Mouse (Mus musculus) neural tube, embryonic 12.5 days (tissue): ENCODE results near the gene Gm10665. TPM values are rescaled to one million over a fixed set of nuclear protein-coding genes. Genes with fewer than 3 reads are reported as not detected.
"Not testable (repeated sequence)": the region's sequence is repeated elsewhere in the genome, so short reads cannot be mapped to it uniquely, and the experiment has no call there.

Source experiments
- ATAC-seq: fragments of 200-750 bp; cut with Nextera tagmentation; 2 replicates; pipeline ENCODE4 v1.8.0; 2017; ENCODE audit warnings: low read depth, mild to moderate bottlenecking, moderate TSS enrichment, moderate library complexity; ENCODE audit not compliant: low FRiP score
- H3K27ac ChIP-seq: fragments of 300-500 bp; sonication (generic); 2 replicates; pipeline ENCODE4 v1.5.1; 2016
- H3K27me3 ChIP-seq: fragments of 300-500 bp; sonication (generic); replicated peaks from 2 replicates; pipeline ENCODE4 v1.6.1; 2016; ENCODE audit warnings: mild to moderate bottlenecking
- H3K36me3 ChIP-seq: fragments of 300-500 bp; sonication (generic); 2 replicates; pipeline ENCODE4 v1.6.1; 2016; ENCODE audit warnings: mild to moderate bottlenecking
- H3K4me1 ChIP-seq: fragments of 300-500 bp; sonication (generic); 2 replicates; pipeline ENCODE4 v1.6.1; 2016
- H3K4me2 ChIP-seq: fragments of 300-500 bp; sonication (generic); replicated peaks from 2 replicates; pipeline ENCODE4 v1.6.1; 2016; ENCODE audit warnings: mild to moderate bottlenecking
- H3K4me3 ChIP-seq: fragments of 300-500 bp; sonication (generic); 2 replicates; pipeline ENCODE4 v1.5.1; 2016
- H3K9ac ChIP-seq: fragments of 300-500 bp; sonication (generic); 2 replicates; pipeline ENCODE4 v1.6.1; 2016; ENCODE audit warnings: mild to moderate bottlenecking
- H3K9me3 ChIP-seq: fragments of 300-500 bp; sonication (generic); 2 replicates; pipeline ENCODE4 v1.6.1; 2016; ENCODE audit warnings: mild to moderate bottlenecking
- WGBS: fragments of 180-500 bp; shearing (Covaris S2); methylation state at CpG from one replicate; pipeline ENCODE4 v1.1.7; 2016; 5-methylcytosine and 5-hydroxymethylcytosine counted together
- polyA plus RNA-seq: library from polyadenylated mRNA; unstranded; fragments of >200 nt; fragmentation: Nextera tagmentation; extraction: Ambion mirVana; gene quantifications from 2 replicates; pipeline ENCODE4 v1.2.1, GENCODE M21; 2016

Gene Gm10665
- not detected in 2 replicates for polyA plus RNA-seq

DNA sequence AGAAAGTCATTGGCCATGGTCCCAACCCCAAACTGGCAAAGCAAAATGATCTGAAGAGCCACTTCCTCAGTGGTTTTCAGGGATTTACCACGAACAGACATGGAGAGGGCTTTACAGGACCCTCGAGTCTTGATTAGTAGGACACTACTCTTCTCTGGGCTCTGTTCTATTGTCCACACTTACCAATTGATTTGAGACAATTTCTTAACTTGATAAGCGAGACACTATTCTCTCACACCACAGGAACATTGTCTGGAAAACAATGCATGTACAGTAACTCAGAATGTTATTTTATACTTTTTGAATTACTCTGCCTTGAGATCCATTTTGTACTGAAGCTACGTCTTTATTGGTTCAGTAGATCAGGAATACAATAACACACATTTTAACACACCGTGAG is at the start of gene Gm10665:
TSS of gene Gm10665 (minus strand) at position 101 of the 400 bp plus-strand sequence.
- not testable (repeated sequence) for H3K36me3 ChIP-seq, H3K4me1 ChIP-seq, H3K9me3 ChIP-seq, H3K9ac ChIP-seq, H3K27me3 ChIP-seq, H3K27ac ChIP-seq, H3K4me2 ChIP-seq, ATAC-seq, H3K4me3 ChIP-seq
- no CpG with 5 or more reads among the region's 5 CpGs for WGBS

DNA sequence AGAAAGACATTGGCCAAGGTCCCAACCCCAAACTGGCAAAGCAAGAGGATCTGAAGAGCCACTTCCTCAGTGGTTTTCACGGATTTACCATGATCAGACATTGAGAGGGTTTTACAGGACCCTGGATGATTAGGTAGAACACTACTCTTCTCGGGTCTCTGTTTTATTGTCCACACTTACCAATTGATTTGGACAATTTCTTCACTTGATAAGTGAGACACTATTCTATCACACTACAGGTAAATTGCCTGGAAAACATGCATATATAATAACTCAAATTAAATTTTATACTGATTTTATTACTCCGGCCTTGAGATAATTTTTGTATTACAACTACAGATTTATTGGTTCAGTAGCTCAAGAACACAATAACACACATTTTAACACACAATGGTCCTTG is 35.7 kb upstream of the Gm10665 start, which contains the start of gene Vmn1r151:
TSS of gene Vmn1r151 (minus strand) at position 101 of the 400 bp plus-strand sequence.
- H3K4me1 ChIP-seq, H3K9me3 ChIP-seq, H3K4me2 ChIP-seq, H3K9ac ChIP-seq, ATAC-seq, H3K36me3 ChIP-seq, H3K27me3 ChIP-seq, H3K4me3 ChIP-seq, H3K27ac ChIP-seq: not testable (repeated sequence)
- WGBS = 60% methylated on average over 2 of the region's 3 CpGs

DNA sequence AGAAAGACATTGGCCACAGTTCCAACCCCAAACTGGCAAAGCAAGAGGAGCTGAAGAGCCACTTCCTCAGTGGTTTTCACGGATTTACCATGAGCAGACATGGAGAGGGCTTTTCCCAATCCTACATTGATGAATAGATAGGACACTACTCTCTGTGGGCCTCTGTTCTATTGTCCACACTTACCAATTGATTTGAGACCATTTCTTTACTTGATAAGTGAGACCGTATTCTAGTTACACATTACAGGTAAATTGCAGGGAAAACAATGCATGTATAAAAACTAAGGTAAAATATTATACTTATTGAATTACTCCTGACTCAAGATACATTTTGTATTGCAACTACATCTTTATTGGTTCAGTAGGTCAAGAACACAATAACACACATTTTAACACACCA is 25.7 kb downstream of the Gm10665 start, which contains the start of gene Vmn1r149:
TSS of gene Vmn1r149 (minus strand) at position 101 of the 400 bp plus-strand sequence.
- not testable (repeated sequence) for H3K36me3 ChIP-seq, H3K4me3 ChIP-seq, H3K4me1 ChIP-seq, H3K27ac ChIP-seq, H3K9ac ChIP-seq, H3K9me3 ChIP-seq, H3K27me3 ChIP-seq, H3K4me2 ChIP-seq, ATAC-seq
- WGBS = no CpG with 5 or more reads among the region's 2 CpGs

DNA sequence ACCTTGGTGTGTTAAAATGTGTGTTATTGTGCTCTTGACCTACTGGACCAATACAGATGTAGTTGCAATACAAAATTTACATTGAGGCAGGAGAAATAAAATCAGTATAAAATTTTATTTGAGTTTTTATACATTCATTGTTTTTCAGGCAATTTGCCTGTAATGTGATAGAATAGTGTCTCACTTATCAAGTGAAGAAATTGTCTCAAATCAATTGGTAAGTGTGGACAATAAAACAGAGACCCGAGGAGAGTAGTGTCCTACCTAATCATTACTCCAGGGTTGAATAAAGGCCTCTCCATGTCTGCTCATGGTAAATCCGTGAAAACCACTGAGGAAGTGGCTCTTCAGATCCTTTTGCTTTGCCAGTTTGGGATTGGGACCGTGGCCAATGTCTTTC is 50.6 kb downstream of the Gm10665 start, which contains the start of gene Vmn1r148:
TSS of gene Vmn1r148 (plus strand) at position 301 of the 400 bp plus-strand sequence.
- not testable (repeated sequence) for H3K36me3 ChIP-seq, H3K4me2 ChIP-seq, H3K27ac ChIP-seq, H3K4me1 ChIP-seq, H3K4me3 ChIP-seq, ATAC-seq, H3K9ac ChIP-seq, H3K9me3 ChIP-seq, H3K27me3 ChIP-seq
- no CpG with 5 or more reads among the region's 3 CpGs for WGBS

Other genes starting within 250 kb of the Gm10665 start
- not detected in 2 replicates for gene Gm8453, start 234.6 kb downstream of the Gm10665 start, polyA plus RNA-seq
- not detected in 2 replicates for gene Gm4187, start 134.4 kb downstream of the Gm10665 start, polyA plus RNA-seq
- not detected in 2 replicates for gene Gm8660, start 93.0 kb downstream of the Gm10665 start, polyA plus RNA-seq
- not detected in 2 replicates for gene Vmn1r148, start 50.5 kb downstream of the Gm10665 start, polyA plus RNA-seq
- gene Vmn1r149, start 25.8 kb downstream of the Gm10665 start, polyA plus RNA-seq = not detected in 2 replicates
- gene Vmn1r151, start 35.6 kb upstream of the Gm10665 start, polyA plus RNA-seq = not detected in 2 replicates
- not detected in 2 replicates for gene Vmn1r152, start 58.9 kb upstream of the Gm10665 start, polyA plus RNA-seq
- gene Gm8677, start 70.8 kb upstream of the Gm10665 start, polyA plus RNA-seq = not detected in 2 replicates
- not detected in 2 replicates for gene Gm4201, start 101.3 kb upstream of the Gm10665 start, polyA plus RNA-seq
- not detected in 2 replicates for gene Gm4565, start 124.1 kb upstream of the Gm10665 start, polyA plus RNA-seq
- not detected in 2 replicates for gene Vmn1r155, start 193.9 kb upstream of the Gm10665 start, polyA plus RNA-seq
- gene Gm8693, start 228.2 kb upstream of the Gm10665 start, polyA plus RNA-seq = not detected in 2 replicates